Mouse (Mus musculus): ENCODE measurements at regions not wholly inside any gene's neighbourhood (a gene's known extent, or its start where the extent isn't known, plus 50 kb on each side); places are given as distances from the start of the nearest gene placed in this dataset.

GRCm38 (mm10) chr11:79825881-79826280 is 136.3 kb downstream of the Utp6 start:
- DNase-seq (ENCODE audit: low spot score) = no peak

GRCm38 (mm10) chr11:79823631-79824310 is 138.4 kb downstream of the Utp6 start:
- DNase-seq (ENCODE audit: low spot score) = no peak

GRCm38 (mm10) chr11:79821986-79822385 is 140.2 kb downstream of the Utp6 start:
- no peak for DNase-seq (ENCODE audit: low spot score)

GRCm38 (mm10) chr11:79815156-79815555 is 147.0 kb downstream of the Utp6 start:
- DNase-seq (ENCODE audit: low spot score) = no peak

- DNase-seq (ENCODE audit: low spot score) = no peak
Observed at GRCm38 (mm10) chr11:79806911-79807466, 155.2 kb downstream of the Utp6 start.

GRCm38 (mm10) chr11:79806417-79806816 is 155.8 kb downstream of the Utp6 start:
- no peak for DNase-seq (ENCODE audit: low spot score)

GRCm38 (mm10) chr11:79805981-79806415 is 156.2 kb downstream of the Utp6 start:
- DNase-seq (ENCODE audit: low spot score) = no peak

- DNase-seq (ENCODE audit: low spot score) = no peak
Observed at GRCm38 (mm10) chr11:79803971-79804370, 158.2 kb downstream of the Utp6 start.

GRCm38 (mm10) chr11:79803006-79803405 is 159.2 kb downstream of the Utp6 start:
- DNase-seq (ENCODE audit: low spot score) = peak; percentile 54

GRCm38 (mm10) chr11:79802566-79802965 is 159.6 kb downstream of the Utp6 start:
- no peak for DNase-seq (ENCODE audit: low spot score)

- no peak for DNase-seq (ENCODE audit: low spot score)
Observed at GRCm38 (mm10) chr11:79800256-79800655, 161.9 kb downstream of the Utp6 start.

GRCm38 (mm10) chr11:79788251-79788741 is 173.9 kb downstream of the Utp6 start:
- DNase-seq (ENCODE audit: low spot score) = no peak

- DNase-seq (ENCODE audit: low spot score) = no peak
Observed at GRCm38 (mm10) chr11:79787766-79788165, 174.4 kb downstream of the Utp6 start.

- no peak for DNase-seq (ENCODE audit: low spot score)
Observed at GRCm38 (mm10) chr11:79784071-79784470, 178.1 kb downstream of the Utp6 start.

GRCm38 (mm10) chr11:79781966-79782365 is 180.2 kb downstream of the Utp6 start:
- no peak for DNase-seq (ENCODE audit: low spot score)

GRCm38 (mm10) chr11:79779756-79780155 is 182.4 kb downstream of the Utp6 start:
- no peak for DNase-seq (ENCODE audit: low spot score)

GRCm38 (mm10) chr11:79778522-79778921 is 183.7 kb downstream of the Utp6 start:
- no peak for DNase-seq (ENCODE audit: low spot score)

- DNase-seq (ENCODE audit: low spot score) = peak; percentile 40
Observed at GRCm38 (mm10) chr11:79777988-79778387, 184.2 kb downstream of the Utp6 start.

- no peak for DNase-seq (ENCODE audit: low spot score)
Observed at GRCm38 (mm10) chr11:79776577-79776976, 185.6 kb downstream of the Rab11fip4 start.

- DNase-seq (ENCODE audit: low spot score) = no peak
Observed at GRCm38 (mm10) chr11:79773755-79774154, 182.7 kb downstream of the Rab11fip4 start.

GRCm38 (mm10) chr11:79771431-79771830 is 180.4 kb downstream of the Rab11fip4 start:
- DNase-seq (ENCODE audit: low spot score) = no peak

- no peak for DNase-seq (ENCODE audit: low spot score)
Observed at GRCm38 (mm10) chr11:79767111-79767510, 176.1 kb downstream of the Rab11fip4 start.

GRCm38 (mm10) chr11:79766036-79766435 is 175.0 kb downstream of the Rab11fip4 start:
- no peak for DNase-seq (ENCODE audit: low spot score)

GRCm38 (mm10) chr11:79765396-79765795 is 174.4 kb downstream of the Rab11fip4 start:
- DNase-seq (ENCODE audit: low spot score) = no peak
